Mouse (Mus musculus) ovary, postnatal 36 days (tissue): ENCODE measurements around the gene Sh3rf3.

Experiments
- DNase-seq: peaks from one replicate; pipeline ENCODE4 v3.0.0; 2022; ENCODE audit warnings: low spot score, mixed read lengths

Sh3rf3 gene

DNA sequence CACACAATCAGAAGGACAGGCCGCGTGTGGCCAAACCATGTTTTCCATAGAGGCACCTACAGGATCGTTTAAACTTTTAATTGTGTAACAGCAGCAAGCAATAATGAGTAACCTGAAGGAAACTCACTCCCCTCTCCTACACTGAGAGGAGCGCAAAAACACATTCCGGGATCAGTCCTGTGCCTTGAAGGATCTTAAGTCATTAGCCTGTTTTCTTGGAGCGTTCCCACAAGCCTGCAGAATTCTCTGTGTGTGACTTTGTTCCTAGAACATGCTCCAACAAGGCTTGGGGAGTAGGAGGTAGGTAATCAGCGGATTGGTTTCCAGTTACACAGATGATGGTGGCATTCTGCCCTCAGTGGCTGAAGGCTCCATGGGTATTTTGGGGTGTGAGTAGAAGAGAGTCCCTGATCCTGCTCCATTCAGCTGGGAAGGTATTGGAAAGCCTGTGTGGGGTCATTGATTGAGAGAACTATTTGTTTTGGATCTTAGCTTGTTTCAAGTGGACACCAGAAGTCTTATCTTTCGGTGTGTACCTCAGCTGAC is 108.6 kb downstream of the Sh3rf3 start:
- DNase-seq = no peak

DNA sequence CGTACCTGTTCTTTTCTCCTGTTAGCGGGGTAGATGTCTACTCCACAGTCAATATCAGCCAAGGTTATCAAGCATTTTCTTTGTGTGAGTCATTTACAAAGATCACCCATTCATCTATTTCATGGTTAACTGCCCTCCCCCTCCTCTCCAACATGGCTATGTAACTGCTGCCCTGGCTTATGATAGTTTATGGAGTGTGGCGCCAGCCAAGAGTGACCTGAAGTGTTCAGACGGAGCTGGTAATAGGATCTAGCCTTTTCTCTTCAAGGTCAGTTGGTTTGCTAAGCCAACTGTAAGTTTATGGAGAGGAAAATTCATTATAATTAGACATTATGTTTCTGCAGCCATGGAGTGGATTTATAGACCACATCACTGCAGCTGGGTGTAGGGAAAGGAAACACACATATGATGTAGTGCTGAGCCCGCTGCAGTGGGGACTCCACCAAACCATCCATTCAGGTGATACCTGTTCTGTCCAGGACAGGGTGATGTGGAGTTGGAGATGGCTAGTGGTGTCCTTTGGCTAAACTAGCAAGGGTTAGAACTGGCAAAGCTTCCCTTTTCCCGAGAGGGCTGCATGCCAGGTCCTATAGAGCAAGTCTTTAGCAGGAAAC is 109.2 kb downstream of the Sh3rf3 start:
- DNase-seq = no peak

DNA sequence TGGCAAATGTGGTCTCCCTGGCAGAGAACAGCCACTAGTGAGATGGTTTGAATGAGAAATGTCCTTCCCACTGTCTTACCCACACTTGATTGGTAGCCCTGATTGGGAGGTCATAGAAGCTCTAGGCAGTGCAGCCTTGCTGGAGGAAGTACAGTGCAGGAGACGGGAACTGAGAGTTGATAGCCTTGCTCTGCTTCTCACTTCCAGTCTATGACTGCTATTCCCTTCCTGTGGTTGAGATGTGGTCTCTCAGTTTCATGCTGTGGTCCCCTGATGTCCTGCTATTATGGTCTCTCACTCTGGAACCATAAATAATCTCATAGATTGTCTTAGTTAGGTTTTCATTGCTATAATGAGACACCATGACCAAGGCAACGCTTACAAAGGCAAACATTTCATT is 109.8 kb downstream of the Sh3rf3 start:
- DNase-seq = no peak

DNA sequence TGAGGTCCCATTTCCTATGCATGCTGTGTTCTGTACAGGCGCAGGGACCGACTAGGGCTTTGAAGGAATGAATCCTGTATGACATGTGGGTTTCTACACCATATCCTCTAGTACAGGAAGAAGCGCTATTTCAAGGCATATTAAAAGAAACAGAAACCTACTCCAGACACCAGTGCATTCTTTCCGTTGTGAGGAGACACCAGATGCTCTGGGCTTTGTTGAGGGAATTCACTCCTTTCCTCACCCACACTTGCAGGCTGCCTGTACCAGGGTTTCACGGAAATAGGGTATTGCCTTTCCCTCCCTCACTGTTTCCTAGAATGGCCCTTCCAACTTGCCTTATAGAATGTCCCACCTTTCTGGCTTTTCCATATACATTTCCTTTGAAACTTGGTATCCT is 113.4 kb downstream of the Sh3rf3 start:
- DNase-seq = no peak

DNA sequence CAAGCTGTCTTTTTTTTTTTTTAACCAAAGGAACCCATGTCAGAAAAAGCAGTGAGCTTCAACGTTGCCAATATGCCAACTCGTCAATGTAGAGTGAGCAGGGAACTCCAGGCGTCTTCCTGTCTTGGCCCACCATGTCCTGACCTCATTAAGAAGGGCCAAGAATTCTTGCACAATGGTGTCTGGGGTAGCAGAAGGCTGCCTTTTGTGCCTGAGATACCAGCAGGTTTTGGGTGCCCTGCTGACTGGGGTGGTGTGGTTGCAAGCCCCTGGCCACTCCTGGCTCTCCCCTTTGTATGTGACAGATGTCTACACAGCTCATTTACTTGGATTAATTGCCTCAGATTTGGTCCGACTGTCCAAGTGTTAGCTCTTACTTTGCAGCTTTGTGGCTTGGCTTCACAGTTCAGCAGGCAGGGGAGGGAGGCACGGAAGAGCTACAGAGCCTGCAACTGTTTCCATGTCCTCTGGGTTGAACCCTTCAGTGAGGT is 115.8 kb downstream of the Sh3rf3 start:
- no peak for DNase-seq

DNA sequence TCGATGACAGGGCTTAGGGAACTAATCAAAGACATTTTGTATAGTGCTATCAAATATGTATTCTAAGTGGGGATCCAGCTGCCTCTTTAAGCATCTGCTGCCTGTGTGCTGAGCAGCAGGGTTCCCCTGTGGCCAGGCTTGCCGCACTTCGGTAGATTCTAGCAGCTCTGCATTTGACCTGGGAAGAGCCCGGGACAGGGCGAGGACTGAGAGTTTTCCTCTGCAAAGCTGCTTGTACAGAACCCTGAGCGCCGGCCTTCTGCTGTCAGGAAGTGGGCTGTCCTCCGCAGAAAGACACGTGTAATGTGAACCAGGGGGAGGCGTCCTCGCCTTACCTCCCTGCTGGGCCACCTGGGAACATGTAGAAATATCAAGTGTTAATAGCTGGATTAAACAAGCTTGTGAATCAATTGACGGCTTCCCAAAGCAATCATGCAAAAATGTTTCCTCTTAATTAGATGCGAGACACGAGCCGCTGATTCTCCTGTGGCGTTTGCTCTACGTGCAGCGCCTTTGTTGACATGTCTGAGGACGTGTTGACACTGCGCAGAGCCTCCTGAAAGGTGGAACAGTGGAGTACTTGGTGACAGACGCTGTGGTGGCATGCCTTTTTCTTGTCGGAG is 119.1 kb downstream of the Sh3rf3 start:
- DNase-seq = no peak

DNA sequence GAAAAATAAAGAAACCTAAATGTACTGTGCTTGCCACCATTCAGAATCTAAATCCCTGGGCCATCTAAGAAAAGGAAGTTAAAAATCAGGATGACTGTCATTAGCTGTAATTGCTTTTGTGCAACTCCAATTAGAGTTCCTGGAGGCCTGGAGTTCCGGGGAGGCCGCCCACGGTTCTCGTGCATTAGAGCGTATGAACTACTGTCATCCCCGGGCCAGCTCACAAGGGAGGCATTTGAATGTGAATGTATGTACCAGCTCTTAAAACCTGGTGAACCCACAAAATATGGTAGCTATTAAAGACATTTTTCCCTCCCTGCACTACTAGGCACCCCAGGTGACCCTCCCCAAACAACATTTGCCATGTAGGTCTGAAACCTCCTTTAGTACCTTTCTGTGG is 122.4 kb downstream of the Sh3rf3 start:
- DNase-seq = no peak

DNA sequence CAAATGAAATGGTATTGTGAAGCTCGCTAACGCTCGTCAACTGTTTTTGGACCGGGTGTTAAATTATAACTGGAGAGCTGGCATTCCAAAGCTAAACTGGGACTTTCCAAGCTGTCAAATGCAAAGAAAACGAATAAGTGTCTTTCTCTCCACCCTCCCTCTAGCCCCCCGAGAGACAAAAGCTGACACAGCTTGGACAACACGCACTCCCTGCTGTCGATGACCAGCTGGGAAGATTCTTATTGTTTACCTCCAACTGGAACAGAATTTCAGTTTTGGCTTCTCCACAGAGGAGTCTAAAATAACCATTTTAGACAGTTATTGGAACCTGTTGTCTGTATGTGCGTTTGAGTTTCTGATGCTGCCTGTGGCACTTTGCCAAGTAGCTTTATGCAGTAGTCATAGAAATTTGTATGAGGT is 123.3 kb downstream of the Sh3rf3 start:
- DNase-seq = no peak

DNA sequence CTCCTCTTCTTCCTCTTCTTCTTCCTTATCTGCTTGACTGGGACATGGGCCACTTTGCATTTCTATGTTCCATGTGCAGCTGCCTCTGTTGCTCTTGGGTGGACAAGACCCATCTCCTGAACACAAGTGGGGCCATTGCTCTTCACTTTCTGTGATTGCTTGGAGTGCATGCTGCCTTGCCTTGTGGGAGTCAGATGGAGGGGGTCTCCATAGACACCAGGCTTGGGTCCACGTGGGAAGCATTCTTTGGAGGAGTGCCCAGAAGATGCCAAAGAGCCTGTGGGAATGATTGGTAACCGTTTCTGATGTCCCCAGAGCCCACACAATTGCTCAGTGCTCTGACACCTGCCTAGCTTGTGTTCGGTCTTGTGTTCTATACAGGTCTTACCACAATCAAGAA is 124.4 kb downstream of the Sh3rf3 start:
- DNase-seq = no peak

DNA sequence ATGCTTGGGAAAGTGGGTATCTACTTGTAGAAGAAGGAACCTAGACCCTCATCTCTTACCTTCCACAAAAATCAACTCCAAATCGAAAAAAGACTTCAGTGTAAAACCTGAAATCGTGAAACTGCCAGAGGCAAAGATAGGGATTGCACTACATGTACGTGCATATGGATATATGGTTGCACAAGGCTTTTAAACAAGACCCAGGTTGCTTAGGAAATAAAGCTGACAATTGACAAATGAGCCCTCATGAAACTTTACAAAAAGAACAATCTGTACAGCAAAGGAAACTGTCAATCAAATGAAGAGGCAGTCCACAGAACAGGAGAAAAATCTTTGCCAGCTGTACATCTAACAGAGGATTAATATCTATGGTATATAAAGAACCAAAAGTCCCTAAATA is 129.7 kb downstream of the Sh3rf3 start:
- no peak for DNase-seq

DNA sequence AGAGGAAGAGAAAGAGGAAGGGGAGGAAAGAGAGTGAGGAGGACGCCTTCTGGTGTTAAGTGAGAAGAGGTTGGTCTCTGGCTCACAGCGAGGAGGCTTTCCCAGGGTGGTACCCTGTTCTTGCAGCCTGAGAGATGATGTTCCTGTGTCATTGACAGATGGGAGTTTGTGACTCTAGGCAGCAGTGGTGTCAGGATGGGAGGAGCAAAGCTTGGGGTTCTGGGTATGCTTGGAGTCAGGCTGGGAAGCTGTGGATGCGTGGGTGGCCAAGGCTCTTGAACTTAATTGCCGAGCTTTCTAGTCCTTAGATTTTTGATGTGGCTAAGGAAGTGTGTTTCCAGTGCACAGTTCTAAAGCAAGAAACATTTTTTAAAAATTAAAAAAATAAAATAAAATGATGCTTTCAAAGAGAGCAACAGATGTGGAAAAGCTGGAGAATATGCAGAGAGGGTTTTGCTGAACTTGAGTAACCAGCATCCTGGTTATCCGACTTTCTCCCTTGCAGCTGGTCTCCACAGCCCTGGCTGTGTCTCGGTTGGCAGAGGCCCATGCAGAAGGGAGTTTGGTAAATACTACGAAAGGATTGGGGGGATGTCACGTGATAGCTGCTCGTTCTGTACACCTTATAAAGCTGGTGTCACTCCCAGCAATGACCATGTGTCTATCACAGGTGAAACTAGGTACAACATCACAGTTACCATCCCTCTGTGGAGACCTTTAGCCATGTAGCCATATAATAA is 130.7 kb downstream of the Sh3rf3 start:
- DNase-seq = no peak

DNA sequence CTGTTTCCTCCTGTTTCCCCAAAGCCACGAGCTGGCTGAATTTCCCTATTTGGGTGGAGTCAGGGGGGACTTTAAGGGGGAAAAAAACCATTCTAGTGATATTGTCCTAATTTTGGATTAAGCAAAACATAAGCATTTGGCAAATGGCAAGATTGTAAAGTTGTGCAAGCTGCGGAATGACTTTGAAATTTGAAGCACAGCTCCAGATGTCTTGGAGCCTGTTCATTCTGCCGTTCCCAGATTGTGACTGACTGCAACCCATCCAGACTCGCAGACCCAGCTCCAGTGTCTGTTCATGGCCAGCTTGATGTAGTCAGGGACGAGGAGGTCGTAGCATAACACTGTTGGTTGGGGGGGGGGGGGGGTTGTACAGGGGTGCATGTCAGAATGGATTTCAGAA is 131.8 kb downstream of the Sh3rf3 start:
- no peak for DNase-seq

DNA sequence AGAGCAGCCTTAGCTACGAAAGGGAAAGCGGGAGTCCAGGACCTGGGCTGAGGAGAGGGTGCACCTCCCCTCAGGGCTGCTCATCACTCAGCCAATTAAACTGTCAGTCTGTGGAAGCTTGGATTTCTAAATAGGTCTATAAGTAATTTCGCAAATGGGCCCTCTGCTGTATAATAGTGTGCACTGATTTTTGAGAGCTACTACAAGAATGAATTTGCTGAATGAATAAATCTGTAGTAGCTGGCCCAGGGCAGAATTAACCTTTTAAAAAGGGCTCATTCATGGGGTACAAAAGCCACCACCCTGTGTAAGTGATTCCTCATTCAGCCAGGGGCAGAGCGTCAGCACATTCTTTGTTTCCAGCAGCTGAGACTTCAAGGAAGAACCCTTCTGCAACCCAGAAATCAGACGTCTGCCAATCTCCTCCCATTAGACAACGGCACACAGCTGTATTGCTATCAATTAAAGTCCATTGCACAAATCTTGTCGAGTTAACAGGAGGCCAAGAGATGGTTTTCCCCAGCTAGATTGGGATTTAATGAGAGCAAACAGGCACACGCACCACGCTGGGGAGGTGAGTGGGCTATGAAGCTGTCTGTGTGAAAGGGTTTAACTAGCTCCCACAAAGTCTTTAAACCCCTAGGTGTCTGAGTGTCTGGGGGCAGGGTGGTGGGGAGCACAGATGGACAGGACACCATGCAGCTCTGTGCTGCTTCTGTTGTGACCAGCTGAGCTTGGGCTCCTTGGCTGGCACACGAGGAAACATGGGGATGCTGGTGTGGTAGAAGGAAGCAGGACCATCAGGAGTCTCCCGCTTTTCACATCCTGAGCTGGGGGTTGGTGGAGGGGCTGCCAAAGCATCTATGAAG is 136.8 kb downstream of the Sh3rf3 start:
- DNase-seq = no peak

DNA sequence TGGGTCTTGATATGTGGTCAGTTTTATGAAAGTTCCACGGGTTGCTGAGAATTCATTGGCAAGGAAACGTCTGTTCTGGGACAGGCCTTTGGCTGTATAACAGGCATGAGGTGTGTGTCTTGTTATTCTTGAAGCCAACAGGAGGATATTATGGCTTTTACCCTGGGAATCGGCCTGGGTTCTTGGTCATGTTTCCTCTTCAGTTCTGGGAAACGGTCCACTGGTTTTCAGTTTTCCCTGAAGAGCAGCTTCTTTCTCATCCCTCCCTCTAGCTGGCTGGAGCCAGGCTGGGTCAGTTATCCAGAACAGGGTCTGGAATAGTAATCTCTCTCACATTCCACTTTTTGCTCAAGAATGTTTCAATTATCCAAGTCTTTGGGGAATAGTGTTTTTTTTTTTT is 147.0 kb downstream of the Sh3rf3 start:
- no peak for DNase-seq

DNA sequence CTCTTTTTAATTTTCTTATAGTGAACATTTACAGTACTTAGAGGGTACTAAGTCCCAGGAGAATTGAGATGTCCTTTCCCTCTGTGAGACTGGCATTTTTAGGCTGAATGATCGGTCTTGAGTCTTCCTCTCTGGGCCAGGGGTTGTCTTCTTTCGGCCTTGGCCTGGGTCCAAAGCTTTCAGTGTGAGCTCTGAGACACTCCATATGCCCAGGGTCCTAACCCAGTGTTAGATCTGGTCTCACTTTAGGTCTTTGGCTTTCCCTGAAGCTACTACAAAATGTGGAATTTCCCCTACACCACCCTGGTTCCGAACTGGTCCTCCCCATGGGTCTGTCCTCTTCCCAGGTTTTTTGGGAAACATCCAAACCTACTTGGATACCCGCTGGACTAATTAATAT is 155.1 kb downstream of the Sh3rf3 start:
- no peak for DNase-seq

DNA sequence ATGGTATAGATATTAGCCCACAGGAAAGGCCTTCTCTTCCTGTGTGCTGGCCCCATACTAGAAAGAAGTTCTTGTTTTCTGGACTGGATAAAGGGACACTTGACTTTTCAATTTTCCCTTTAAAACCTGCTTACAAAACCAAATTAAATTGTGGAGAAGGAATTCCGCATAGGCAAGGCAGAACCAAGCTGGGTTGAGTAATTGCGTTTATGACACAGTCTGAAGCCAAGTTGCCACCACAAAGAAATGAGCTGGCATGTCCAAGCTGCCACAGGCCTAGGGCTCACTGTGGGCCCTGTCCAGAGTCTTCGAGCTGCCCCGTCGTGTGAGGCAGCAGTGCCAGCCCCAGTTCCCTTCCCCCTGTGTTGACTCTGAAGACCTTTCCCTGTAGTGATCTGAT is 156.2 kb downstream of the Sh3rf3 start:
- no peak for DNase-seq

DNA sequence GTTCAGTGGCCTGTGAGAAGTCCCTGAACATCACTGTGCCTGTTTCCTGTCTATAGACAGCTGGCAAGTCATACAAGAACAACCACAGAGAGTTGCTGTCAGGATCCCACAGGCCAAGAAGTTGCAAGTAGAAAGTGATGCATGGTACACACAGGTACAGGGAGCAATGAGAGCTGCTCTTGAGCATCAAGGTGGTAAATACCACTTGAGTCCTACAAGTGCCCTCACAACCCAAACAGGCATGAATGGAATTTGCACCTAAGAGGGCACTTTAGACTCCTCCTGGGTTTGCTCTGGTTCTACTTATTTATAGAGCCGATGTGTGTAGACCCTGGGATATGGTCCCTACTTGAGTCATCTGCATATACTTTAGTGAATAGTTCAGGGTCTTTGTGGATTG is 159.0 kb downstream of the Sh3rf3 start:
- DNase-seq = no peak

DNA sequence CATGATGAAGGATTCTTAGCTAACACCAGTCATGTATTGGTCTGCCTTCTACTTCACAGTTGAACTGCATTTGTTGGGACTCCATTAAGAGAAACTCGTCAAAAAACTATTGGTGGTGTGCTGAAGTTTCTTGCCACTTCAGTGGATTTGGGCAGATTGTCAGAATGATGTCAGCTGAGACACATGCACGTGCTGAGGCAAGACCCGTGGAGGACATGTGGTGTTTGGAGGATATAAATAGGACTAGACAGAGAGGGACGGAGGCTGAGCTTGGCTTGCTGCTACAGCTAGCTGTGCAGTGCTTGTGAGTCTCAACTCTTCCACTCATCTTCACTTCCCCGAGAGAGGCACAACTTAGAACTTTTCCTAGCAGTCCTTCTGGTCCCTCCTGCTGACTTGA is 161.0 kb downstream of the Sh3rf3 start:
- DNase-seq = no peak

DNA sequence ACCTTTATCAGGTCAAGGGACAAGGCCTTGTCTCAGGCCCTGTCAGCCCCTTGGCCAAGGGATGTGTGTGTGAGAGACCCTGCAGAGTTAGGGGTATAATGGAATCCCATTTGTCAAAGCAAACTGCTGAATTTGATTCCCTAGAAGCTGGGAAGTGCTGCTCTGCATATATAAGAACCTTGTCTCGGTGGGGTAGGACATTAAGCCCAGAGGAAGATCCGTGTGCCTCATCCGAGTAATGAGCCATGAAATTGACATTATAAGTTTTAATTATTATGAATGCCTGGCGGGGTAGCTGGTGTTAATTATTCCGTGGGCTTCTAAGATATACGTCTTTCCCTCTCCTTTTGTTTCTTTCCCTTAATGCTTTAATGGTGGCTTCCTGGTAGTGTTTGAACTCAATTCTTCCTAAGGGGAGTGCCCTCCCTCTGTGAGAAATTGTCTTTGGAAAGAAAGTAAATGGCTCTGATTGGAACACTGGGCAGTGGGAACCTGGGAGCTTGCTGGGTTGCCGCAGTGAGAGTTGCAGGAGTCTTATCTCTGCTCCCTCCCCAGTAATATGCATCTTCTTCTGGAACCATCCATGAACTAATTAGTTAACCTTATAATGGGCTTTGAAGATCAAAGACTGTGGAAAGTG is 166.3 kb downstream of the Sh3rf3 start:
- DNase-seq = no peak

DNA sequence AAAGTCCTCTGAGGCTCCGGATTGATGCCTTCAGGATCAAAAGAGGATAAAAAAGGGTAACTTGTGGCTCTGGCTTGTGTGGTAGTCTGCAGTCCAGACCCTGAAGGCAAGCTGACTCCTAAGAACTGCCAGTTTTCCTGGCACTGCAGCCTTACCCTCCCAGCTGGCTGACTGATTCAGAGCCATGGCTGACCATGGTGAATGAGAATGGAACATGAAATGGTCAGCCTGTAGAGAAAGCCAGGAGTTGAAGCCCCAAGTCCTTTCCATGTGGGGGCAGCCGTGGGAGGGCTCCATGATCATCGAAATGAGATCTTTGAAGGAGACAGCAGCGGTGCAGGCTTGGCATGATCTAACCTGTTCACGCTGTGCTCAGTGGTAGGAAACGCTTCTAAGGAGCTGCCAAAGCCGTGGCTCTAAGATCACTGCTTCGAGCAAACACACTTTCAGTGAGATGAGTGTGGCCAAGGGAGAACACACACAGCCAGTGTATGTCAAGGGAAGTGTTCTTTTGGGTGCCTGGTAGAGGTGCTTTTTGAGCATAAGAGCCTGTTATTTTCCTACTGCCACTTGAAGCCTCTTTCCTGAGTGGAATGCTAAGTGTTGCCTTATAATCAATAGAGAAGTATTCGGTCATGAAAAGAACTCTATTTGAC is 168.6 kb downstream of the Sh3rf3 start:
- DNase-seq = no peak

DNA sequence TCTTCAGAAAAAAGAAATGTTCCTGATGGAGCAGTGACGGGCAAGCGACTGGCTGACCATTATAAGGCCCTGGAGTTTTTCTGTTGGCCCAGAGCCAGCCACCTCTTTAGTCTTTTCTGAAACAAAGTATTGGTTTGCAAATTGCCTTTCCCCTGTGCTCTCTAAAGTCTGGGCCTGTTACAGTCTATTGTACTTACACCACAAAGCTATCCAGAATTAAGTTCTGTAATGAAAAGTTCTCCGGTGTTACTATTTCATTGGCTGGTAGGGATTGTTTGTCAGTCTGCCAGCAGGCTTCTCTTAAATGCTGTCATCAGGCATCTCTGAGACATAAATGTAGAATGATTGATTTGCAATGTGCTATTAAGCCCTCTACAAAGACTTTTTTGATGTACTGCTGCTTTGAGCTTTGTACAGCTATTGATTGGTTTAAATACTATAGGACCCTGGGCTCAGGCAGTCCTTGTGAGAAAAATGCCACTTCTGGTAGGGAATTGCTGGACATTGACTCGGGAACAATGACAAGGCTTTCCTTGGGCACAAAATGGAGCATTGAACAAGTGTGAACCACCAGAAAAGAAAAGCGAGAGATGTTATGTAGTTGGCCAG is 169.5 kb downstream of the Sh3rf3 start:
- DNase-seq = no peak
